Mouse (Mus musculus) liver, postnatal 0 days (tissue): Measurements from ENCODE around the gene Kcnb1.
A peak's percentile ranks its signal among the peaks of the same experiment; 100 is the strongest.

Source experiments
- CTCF ChIP-seq: sonication (generic); IDR thresholded peaks from 2 replicates; pipeline ENCODE4 v1.5.1; 2016; ENCODE audit warnings: antibody characterized with exemption, low read depth
- EP300 ChIP-seq: IDR thresholded peaks from 2 replicates; pipeline ENCODE4 v1.6.1; 2016; ENCODE audit warnings: antibody characterized with exemption, low read depth, mild to moderate bottlenecking

GRCm38 (mm10) chr2:167058201-167058600 lies 131.8 kb downstream of the Kcnb1 start:
- no peak for TF ChIP-seq CTCF
- TF ChIP-seq EP300 = 0 out of 2 replicates have a peak, but pooled peaks have one; percentile 22
